Mouse (Mus musculus): Measurements from ENCODE around the gene Gm20388.

Gene Gm20388

GRCm38 (mm10) chr8:122104658-122105057 is 2194.0 kb downstream of the Gm20388 start:
- no peak for DNase-seq (ENCODE audit: low spot score)

GRCm38 (mm10) chr8:122106270-122106669 is 2195.6 kb downstream of the Gm20388 start:
- DNase-seq (ENCODE audit: low spot score): peak; percentile 55

- no peak for DNase-seq (ENCODE audit: low spot score)
Observed at GRCm38 (mm10) chr8:122110240-122110866, 2199.7 kb downstream of the Gm20388 start.

GRCm38 (mm10) chr8:122110867-122111253 is 2200.2 kb downstream of the Gm20388 start:
- DNase-seq (ENCODE audit: low spot score): no peak

GRCm38 (mm10) chr8:122111745-122112144 is 2201.1 kb downstream of the Gm20388 start:
- DNase-seq (ENCODE audit: low spot score): no peak

DNA sequence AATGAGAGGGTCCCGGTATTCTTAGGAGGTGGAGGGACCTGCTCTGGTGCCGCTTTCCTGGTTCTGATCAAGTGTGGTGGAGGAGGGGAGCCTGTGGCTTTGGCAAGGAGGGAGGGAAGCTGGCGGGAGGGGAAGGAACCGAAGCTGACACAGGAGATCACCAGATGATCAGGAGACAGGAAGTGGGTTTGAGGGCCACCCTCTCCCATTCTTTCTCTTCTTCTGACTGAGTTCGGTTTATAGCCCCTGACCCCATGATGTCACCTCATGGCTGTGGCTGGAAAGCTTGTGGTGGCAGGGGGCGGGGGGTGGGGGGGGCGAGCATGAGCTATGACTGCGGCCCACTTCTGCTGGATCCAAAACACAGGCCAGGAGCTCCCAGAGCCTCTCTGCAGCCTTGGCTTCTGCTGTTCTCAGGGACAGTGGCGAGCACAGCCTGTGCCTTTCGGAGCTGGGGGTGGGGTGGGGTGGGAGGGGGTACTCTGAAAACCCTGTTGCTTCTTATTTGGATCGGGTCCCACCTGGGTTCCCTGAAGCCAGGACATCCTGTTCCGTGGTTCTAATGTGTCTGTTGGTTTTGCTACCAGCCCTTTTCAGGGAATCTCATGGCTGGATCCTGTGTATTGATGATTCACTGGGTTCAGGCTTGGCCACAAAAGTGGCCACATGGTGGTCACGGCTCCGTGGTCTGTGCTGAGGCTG is 2201.8 kb downstream of the Gm20388 start:
- DNase-seq (ENCODE audit: low spot score): no peak

GRCm38 (mm10) chr8:122114890-122115289 is 2204.2 kb downstream of the Gm20388 start:
- DNase-seq (ENCODE audit: low spot score): no peak

DNA sequence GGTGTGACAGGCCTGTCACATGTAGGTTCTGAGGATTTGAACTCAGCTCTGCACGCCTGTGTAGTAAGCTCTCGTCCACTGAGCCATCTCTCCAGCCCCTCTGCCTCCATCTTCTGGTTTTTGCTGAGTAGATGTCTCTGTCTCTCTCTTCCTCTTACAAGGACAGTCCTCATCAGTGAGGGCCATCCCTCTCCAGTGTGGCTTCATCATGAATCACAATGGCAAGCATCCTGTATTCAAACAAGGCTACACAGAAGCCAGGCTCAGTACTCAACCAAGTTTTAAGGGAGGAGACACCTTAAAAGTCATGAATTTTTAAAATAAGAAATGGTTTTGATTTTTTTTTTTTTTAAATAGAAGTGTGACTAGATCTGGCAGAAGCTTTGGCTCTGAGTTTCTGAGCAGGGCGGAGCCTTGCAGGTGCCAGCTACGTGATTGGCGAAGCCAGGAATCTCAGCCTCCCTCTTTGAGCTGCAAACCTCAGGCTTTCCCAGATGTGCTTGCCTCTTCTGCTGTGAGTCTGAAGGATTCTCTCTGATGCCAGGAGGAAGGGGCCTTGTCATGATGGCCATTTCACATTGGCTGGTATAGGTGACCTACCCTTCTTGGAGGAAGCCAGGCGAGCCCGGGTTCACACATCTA is 2206.2 kb downstream of the Gm20388 start:
- no peak for DNase-seq (ENCODE audit: low spot score)

DNA sequence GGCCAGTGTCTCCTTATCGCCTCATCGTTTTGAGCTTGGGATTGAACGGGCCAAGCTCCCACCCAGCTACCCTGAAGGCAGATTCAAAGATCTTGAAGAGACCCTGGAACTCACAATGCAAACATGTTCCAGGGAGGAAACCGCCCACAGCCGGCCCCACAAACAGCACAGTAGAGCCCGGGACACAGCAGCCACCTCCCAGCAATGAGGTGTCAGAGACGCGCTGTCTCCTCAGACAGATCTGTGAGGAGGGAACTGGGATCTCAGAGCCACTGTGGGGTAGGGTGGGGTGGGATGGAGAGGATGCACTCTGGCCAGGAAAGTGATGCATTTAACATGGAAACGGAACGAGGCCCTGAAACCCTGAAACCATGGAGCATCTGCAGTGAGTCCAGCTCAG is 2207.5 kb downstream of the Gm20388 start:
- DNase-seq (ENCODE audit: low spot score): no peak

GRCm38 (mm10) chr8:122118536-122118935 is 2207.9 kb downstream of the Gm20388 start:
- no peak for DNase-seq (ENCODE audit: low spot score)

DNA sequence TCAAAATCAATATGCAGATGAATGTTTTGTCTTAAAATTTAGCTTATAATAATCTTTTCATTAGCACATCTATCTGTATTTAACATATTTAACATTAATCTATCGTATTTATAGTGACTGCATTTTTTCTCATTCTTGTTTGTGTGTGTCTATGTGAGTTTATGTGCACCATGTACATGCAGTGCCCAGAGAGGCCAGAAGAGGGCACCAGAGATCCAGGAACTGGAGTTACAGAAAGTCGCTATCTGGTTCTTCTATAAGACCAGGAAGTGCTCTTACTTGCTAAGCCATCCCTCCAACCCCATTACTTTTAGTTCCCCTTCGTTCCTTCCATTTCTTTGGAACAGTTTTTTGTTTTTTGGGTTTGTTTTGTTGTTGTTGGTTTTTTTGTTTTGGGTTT is 2213.7 kb downstream of the Gm20388 start:
- DNase-seq (ENCODE audit: low spot score): no peak

DNA sequence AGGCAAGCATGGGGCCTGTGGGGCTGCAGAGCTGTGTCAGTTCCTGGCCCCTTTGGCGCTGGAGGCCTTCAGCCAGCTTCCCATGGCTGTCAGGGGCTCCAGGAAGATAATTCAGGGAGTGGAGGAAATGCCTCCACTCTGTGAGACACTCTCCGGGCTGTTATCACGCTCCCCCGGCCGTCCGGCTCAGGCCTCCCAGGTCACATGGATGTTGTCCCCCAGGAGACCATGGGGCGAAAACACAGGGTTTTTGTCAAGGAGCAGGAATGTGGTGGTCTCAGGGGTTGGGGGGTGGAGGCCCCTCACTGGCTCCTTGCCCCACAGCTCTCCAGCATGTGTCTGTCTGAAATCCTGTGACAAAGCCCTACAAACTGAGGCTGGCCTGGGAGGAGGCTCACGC is 2216.0 kb downstream of the Gm20388 start:
- DNase-seq (ENCODE audit: low spot score): no peak

GRCm38 (mm10) chr8:122134121-122134529 is 2223.5 kb downstream of the Gm20388 start:
- peak; percentile 59 for DNase-seq (ENCODE audit: low spot score)

GRCm38 (mm10) chr8:122135494-122135893 is 2224.9 kb downstream of the Gm20388 start:
- no peak for DNase-seq (ENCODE audit: low spot score)

- peak; percentile 78 for DNase-seq (ENCODE audit: low spot score)
Observed at GRCm38 (mm10) chr8:122139784-122140183, 2229.1 kb downstream of the Gm20388 start.

DNA sequence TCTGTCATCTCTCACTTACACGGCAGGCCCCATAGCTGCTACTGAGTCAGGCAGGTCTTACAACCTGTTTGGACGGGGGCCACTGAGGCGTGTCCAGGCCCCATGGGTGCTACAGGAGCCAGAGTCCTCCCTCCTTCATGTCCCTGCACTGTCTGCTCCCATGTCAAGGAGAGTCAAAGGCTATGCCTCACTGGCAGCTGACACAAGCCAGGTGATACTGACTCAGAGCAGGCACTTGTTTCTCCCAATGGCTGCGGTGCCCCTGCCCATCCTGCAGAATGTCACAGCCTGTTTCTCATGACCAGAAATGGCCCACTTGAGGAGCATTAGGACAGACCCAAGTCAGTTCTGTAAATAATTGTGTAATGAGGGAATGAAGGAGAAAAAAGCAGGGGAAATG is 2229.8 kb downstream of the Gm20388 start:
- no peak for DNase-seq (ENCODE audit: low spot score)

- DNase-seq (ENCODE audit: low spot score): no peak
Observed at GRCm38 (mm10) chr8:122142428-122142827, 2231.8 kb downstream of the Gm20388 start.

- no peak for DNase-seq (ENCODE audit: low spot score)
Observed at GRCm38 (mm10) chr8:122143231-122143630, 2232.6 kb downstream of the Gm20388 start.

- no peak for DNase-seq (ENCODE audit: low spot score)
Observed at GRCm38 (mm10) chr8:122144729-122145311, 2234.2 kb downstream of the Gm20388 start.

DNA sequence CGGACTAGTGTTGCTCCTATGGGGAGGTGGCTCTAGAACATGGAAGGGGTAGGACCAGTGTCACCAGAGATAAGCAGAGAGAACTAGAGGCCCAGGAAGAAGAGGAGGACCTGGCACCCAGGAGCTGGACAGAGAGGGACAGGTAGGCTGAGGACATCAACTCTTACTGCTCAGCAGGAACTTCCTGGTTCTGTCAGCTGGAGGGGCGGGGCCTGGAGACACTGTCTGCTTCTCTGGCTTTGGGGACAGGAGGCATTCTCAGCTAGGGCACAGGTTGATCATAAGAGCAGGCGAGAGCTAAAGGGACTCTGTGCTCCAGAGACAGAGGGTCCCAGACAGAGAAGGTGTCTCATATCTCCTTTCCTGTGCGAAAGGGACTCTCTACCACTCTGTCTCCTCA is 2238.4 kb downstream of the Gm20388 start:
- no peak for DNase-seq (ENCODE audit: low spot score)

DNA sequence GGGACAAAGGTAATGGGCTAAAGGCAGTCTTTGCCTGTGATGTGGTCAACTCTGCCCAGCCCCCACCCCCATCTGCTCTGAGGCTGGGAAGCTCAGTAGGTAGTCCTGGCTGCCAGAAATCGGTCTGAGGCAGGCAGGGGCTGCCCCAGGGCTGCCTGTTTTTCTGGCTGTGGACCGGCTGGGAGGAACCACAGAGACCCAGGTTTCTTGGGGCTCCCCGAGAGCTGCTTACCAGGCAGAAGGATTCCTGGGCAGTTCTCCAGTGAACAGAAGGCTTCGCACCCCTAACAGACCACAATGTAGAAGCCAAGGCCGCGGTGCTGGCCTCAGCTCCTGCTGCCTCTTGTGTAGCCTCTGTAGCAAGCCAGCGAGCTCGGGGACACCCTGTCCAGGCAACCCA is 2239.0 kb downstream of the Gm20388 start:
- DNase-seq (ENCODE audit: low spot score): no peak

- no peak for DNase-seq (ENCODE audit: low spot score)
Observed at GRCm38 (mm10) chr8:122151541-122151940, 2240.9 kb downstream of the Gm20388 start.

DNA sequence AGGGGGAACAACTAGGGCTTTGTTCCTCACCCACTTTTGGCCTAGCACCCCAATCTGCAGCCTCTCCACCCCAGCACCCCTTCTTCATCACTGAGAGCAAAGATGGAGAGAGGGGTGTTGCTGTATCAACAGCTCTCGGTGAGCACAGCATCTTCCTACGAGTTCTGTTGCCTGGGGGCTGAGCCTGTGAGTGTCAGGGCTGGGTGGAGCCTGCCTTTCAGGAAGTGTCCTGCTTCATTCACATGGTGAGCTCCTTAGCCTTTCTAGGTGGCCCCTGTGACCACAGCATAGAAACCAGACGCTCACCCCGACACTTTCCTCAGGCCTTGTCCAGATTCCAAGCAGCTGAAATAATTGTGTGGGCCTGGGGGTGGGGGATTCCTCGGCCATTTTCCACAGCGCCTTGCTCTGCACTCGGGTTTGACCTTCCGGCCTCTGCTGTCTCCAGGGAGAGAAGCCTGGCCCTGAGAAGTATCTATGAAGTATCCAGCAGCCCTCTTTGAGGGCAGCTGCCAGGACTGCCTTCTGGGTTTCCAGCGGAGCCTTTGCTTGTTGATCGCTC is 2244.5 kb downstream of the Gm20388 start:
- DNase-seq (ENCODE audit: low spot score): no peak
